Mouse (Mus musculus) embryo, embryonic 9.5 days (tissue): ENCODE results near the gene Trp53tg5.
A peak's percentile ranks its signal among the peaks of the same experiment; 100 is the strongest.

Experiments
- DNase-seq: peaks from one replicate; pipeline ENCODE4 v3.0.0-alpha.2; 2017; ENCODE audit errors: extremely low spot score

The Trp53tg5 gene

GRCm38 (mm10) chr2:164496331-164496730 is 22.8 kb upstream of the Trp53tg5 start:
- no peak for DNase-seq

- DNase-seq = no peak
Observed at GRCm38 (mm10) chr2:164494126-164494525, 20.6 kb upstream of the Trp53tg5 start.

DNA sequence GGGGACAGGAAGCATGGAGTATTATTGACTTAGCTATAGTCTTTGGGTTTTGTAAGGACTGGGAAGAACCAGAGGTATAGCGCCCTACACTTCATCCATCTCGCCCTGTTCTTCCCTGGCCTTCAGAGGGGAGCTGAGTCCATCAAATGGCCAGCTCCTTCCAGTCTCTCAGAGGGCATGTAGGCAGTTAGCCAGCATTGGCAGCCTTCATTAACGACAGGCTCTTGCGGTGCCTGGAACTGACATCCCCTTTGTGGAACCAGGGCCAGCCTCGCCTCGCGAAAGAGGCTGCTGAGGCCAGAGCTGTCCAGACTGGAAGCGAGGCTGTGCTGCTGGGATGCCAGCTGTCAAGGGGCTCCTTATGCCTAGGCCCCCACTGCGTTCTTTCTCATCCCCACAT is 14.3 kb upstream of the Trp53tg5 start:
- DNase-seq = no peak

GRCm38 (mm10) chr2:164487115-164487527 is 13.6 kb upstream of the Trp53tg5 start:
- no peak for DNase-seq

DNA sequence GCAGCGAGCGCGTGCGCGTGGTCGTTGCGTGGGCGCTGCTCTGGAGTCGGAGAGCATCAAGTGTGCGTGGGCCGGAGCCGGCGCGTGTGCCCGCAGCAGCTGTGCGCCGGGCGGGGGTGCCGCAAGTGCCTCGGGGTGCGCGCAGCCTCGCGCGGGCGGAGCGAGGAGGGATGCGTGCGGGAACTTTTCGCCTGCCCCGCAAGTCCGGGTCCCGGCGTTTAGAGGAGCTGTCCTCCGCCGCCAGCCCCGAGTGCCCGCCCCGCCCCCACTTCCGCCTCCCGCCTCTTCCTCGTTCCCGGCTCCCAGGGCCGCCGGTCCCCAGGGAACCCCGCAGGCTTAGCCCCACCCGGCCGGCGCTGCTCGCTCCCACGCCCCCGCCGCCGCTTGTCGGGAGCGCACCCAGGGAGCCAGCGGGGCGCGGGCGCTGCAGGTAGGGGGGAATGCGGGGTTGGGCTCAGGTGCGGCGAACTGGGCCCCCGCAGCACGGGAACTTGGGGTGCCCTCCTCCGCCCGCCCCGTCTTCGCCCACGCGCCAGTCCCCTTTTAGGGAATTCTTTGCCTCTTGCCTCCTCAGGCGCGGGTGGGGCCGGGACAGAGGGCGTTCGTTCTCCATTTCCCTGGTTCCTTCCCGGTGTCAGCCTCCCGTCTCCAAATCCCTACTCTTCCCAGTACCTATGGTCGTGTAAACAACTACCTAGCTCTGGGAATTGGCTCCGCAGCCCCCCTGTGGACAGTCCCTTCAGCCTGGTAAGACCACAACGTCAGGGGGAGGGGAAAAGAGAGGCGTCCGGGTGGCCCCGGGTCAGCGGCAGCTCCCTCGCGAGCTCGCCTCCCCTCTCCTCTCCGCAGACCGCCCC is 13.0 kb upstream of the Trp53tg5 start:
- peak; percentile 40 for DNase-seq

- DNase-seq = no peak
Observed at GRCm38 (mm10) chr2:164485681-164486257, 12.2 kb upstream of the Trp53tg5 start, which contains the start of gene Dbndd2. Dbndd2 (plus strand) TSS chr2:164486106.

DNA sequence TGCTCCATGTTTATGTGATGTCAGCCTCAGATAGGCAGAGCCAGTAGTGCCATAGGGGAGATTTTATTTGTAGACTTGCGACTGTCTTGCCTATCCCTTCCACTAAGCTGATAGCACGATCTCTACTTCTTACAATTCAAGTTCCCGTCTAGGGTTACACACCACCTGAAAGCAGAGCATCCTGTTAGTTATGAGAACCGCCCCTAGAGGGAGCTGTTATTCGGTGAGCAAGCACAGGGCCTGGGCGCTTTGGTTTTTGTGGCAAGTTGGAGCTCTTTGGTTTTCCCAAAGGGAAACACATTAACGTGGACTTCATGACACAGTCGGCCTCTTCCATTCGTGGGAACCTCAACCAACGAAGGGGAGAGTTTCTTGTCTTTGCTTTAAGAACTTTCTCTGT is 3.3 kb downstream of the Trp53tg5 start:
- DNase-seq = peak; percentile 59

DNA sequence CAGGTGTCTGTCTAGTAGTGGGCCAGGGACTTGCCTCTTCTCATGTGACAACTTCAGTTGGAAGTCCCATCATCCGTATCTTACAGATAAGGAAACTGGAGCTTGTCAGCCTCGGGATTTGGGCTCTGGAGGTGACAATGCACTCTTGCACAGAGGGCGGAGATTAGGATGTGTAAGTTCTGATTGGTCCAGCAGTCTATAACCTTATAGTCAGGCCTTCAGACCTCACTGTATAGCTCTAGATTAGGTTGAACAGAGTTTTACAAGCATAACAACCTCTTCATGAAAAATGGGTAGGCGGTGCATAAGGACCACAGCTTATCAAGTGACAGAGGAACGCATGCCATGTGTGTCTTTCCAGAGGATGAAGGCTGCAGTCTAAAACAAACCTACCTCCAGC is 6.7 kb downstream of the Trp53tg5 start:
- DNase-seq = no peak

DNA sequence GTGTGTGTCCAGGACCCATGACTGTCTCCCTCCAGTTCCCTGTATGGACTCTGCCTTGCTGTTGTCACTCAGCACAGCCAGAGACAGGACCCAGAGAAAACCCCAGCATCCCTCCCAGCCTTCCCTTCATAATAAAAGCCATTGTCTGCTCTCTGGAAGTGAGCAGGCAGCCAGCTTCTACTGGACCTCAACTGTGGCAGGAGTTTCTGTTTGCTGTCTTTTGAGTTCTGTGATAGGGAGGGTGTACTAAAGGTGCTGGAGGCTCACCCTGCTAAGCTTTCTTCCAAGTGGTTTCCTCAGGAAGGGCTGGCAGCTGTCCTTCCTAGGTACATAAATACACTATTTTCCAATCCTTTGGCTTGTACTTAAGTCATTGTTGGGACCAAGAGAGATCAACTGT is 8.4 kb downstream of the Trp53tg5 start:
- DNase-seq = no peak

DNA sequence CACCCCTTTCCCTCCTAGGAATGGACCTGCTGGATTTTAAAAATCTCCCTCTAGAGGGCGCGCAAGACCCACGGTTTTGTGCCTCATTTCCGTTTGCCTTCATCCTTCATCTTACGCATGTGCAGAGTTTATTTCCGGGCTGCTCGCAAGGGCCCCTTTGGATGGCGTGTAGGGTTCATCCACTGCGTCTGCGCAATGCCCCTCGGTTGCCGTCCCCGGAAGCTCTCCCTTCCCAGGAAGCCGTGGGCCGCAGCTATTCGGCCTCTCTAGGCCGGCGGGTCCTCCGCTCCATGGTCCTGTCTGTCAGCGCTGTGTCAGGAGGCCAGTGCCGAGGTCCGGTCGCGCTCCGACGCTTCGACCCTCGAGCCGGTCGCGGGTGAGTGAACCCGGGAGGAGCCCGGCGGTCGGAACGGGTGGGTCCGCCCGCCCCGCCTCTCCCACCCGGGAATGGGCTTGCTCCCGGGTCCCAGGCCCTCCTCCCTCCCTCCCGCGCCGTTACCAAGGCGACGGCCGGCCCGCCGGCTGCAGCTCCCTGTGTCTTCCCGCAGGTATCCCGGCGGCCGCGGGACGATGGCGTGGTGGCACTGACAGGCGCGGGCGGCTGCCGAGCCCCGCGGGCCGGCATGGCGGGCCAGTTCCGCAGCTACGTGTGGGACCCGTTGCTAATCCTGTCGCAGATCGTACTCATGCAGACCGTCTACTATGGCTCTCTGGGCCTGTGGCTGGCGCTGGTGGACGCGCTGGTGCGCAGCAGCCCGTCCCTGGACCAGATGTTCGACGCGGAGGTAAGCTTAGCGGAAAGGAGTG is 12.6 kb downstream of the Trp53tg5 start, which contains the start of gene Gm20458:
Gm20458 (plus strand) TSS at position 223 of the 807 bp plus-strand sequence.
- DNase-seq = peak; percentile 96

GRCm38 (mm10) chr2:164458535-164458934 is 15.0 kb downstream of the Trp53tg5 start:
- DNase-seq = no peak

GRCm38 (mm10) chr2:164457942-164458341 is 15.6 kb downstream of the Trp53tg5 start:
- DNase-seq = no peak

GRCm38 (mm10) chr2:164456864-164457300 is 16.6 kb downstream of the Trp53tg5 start, which contains the start of gene Sys1:
Sys1 (plus strand) TSS chr2:164456964.
- peak; percentile 53 for DNase-seq

DNA sequence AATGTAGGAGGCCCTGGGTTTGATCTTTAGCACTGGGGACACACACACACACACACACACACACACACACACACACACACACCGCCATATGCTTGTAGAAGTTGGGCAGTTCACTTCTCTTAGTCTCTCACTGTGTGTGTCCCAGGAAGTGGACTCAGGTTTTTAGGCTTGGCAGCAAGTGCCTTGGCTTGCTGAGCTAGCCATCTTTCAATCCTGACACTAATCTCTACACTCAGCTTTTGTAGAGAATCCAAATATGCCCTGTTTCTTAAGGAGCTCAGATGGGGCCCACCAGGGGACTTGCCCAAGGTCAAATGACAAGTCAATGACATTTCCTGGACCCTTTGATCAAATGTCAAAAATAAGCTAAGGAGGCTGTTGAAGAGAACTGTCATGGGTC is 17.1 kb downstream of the Trp53tg5 start:
- no peak for DNase-seq

DNA sequence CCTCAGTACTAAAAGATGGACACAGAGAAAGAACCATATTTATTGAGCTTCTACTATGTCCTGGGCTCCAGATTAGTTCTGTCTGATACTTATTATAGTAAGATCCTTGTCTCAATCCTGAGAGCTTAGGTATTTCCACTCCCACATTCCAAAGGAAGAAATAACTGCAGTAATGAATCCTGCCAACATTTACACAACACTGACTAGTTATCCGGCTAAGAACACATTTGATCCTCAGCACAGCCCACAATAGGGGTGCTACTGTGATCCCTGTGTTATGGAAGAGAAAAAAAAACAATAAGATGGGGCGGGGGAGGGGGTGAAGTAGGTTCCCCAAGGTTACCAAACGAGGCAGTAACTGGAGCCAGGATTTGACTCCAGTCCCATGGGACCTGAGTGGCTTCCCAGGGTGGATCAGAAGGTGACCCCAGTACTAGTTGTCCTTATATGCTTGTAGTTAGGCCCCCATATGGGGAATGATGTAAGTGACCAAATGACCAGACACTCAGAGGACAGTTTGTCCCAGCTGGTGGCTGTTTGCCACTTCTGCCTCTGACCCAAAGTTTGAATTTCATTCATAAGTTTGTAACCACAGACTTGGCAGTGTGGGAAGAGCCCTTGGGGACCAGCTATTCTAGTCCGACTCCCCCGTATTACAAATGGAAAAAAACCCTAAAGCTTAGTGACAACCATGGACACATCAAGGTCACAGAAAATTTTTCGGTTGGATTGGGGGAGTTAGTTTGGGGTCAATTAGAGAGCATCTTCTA is 17.9 kb downstream of the Trp53tg5 start:
- DNase-seq = no peak

DNA sequence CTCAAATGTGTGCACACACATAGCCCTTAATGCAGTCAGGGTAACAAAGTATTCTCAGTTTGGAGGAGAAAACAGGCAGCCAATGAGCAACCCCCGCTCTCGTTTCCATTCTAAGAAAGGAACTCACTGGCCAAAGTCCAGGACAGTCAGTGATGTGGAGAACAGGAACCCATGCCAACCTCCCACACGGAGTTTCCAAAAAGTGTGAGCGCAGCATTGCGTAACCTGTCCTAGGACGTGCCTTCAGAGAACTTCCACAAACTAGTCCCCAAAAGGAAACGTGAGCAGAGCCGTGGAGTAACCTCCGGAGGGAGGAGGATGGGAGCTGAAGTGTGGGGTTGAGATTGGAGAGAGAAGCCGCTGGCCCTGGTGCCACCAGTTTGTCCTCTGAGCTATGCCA is 18.7 kb downstream of the Trp53tg5 start:
- DNase-seq = no peak

GRCm38 (mm10) chr2:164453887-164454500 is 19.5 kb downstream of the Trp53tg5 start:
- no peak for DNase-seq

- DNase-seq = no peak
Observed at GRCm38 (mm10) chr2:164453047-164453757, 20.3 kb downstream of the Trp53tg5 start.

GRCm38 (mm10) chr2:164452000-164452676 is 21.4 kb downstream of the Trp53tg5 start:
- no peak for DNase-seq
